Mouse (Mus musculus) heart, embryonic 10.5 days (tissue): ENCODE data around the gene 4930524B15Rik. TPM values are rescaled to one million over a fixed set of nuclear protein-coding genes. Genes with fewer than 3 reads are reported as not detected.
A peak's percentile ranks its signal among the peaks of the same experiment; 100 is the strongest.
"Not testable (repeated sequence)": the region's sequence is repeated elsewhere in the genome, so short reads cannot be mapped to it uniquely, and the experiment has no call there.

Experiments used
- DNase-seq: peaks from one replicate; pipeline ENCODE4 v3.0.0-alpha.2; 2017; ENCODE audit warnings: low spot score
- H3K27ac ChIP-seq: fragments of 300-500 bp; sonication (generic); 2 replicates; pipeline ENCODE4 v1.5.1; 2016; ENCODE audit warnings: mild to moderate bottlenecking
- H3K27me3 ChIP-seq: fragments of 300-500 bp; sonication (generic); 2 replicates; pipeline ENCODE4 v1.6.1; 2016; ENCODE audit warnings: mild to moderate bottlenecking; ENCODE audit not compliant: poor library complexity, insufficient read depth, severe bottlenecking
- H3K36me3 ChIP-seq: fragments of 300-500 bp; sonication (generic); 2 replicates; pipeline ENCODE4 v1.6.1; 2016; ENCODE audit warnings: mild to moderate bottlenecking, moderate library complexity
- H3K4me1 ChIP-seq: fragments of 300-500 bp; sonication (generic); 2 replicates; pipeline ENCODE4 v1.6.1; 2016; ENCODE audit warnings: mild to moderate bottlenecking
- H3K4me3 ChIP-seq: fragments of 300-500 bp; sonication (generic); 2 replicates; pipeline ENCODE4 v1.5.1; 2016; ENCODE audit warnings: mild to moderate bottlenecking, moderate library complexity
- H3K9me3 ChIP-seq: fragments of 300-500 bp; sonication (generic); 2 replicates; pipeline ENCODE4 v1.6.1; 2016; ENCODE audit warnings: mild to moderate bottlenecking, moderate library complexity
- WGBS: fragments of 180-500 bp; shearing (Covaris S2); methylation state at CpG from one replicate; pipeline ENCODE4 v1.1.7; 2016; 5-methylcytosine and 5-hydroxymethylcytosine counted together
- polyA plus RNA-seq: library from polyadenylated mRNA; unstranded; fragments of >200 nt; fragmentation: Nextera tagmentation; extraction: Ambion mirVana; gene quantifications from 2 replicates; pipeline ENCODE4 v1.2.1, GENCODE M21; 2016

The 4930524B15Rik gene
- polyA plus RNA-seq, 1 experiment from 2014 or later = 0.35 TPM

DNA sequence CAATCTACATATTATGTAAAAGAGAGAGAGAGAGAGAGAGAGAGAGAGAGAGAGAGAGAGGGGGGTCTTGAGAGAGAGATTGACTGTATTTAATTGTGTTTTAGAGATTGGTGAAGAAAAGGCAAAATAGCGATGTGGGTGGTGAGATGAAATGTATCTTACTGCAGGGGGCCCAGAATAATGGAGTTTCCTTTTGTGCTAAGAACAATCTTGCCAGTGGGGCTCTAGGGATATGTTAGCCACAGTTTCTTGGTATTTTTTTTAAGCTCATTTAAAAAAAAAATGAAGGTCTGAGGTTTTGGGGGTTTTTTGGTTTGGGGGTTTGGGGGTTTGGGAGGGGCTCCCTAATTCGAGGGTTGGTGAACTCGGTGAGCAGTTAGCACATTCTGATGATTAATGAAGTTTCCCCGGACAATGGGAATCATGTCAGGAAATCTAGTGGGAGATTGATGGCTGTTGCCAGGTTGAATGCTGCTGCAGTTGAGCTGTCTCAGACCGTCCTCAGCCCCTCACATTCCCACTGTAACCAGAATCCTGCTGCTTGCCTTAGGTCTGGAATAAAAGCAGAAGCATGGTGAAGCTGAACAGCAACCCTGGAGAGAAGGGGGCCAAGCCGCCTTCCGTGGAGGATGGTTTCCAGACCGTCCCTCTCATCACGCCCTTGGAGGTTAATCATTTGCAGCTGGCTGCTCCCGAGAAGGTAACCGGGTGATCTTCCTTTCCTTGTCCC, 36.0 kb downstream of the 4930524B15Rik start:
- H3K36me3 ChIP-seq = no peaks in the 10 kb centered on the region
- 5% methylated on average over 11 of the region's 11 CpGs for WGBS
- peaks cover 23% of the 10 kb centered on the region for H3K4me1 ChIP-seq
- no peak overlapping the region for H3K27ac ChIP-seq
- no peak for DNase-seq
- H3K27me3 ChIP-seq = peaks cover 28% of the 10 kb centered on the region
- H3K4me3 ChIP-seq = 0 out of 2 replicates have a peak overlapping the region, but pooled peaks have one; percentile 29
- no peaks in the 10 kb centered on the region for H3K9me3 ChIP-seq

DNA sequence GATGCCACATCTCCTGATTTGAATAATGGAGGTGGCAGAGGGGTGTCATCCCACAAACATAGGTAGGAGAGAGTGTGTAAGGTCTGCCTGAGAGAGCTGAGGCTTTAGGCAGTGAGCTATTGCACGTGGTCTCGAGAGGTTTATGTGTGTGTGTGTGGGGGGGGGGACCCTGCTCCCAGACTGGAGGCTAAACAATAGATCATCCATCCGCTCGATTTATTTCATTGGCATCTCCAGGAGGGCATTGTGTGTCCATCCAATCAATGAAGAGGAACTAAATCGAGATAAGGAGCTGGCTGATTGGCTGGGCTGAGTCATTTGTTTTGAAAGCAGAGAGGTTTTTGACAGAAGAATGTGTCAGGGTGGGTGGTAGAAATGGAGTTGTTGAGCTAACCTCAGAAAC, 37.3 kb downstream of the 4930524B15Rik start:
- Histone ChIP-seq H3K27ac (no peak overlapping the region), H3K4me3 (no peak overlapping the region), H3K9me3 (0 out of 2 replicates have a peak, but pooled peaks cover 4% of the 10 kb centered on the region), H3K36me3 (no peaks in the 10 kb centered on the region), H3K27me3 (peaks cover 24% of the 10 kb centered on the region), H3K4me1 (peaks cover 23% of the 10 kb centered on the region)
- WGBS = 11% methylated on average over 5 of the region's 5 CpGs
- no peak for DNase-seq

DNA sequence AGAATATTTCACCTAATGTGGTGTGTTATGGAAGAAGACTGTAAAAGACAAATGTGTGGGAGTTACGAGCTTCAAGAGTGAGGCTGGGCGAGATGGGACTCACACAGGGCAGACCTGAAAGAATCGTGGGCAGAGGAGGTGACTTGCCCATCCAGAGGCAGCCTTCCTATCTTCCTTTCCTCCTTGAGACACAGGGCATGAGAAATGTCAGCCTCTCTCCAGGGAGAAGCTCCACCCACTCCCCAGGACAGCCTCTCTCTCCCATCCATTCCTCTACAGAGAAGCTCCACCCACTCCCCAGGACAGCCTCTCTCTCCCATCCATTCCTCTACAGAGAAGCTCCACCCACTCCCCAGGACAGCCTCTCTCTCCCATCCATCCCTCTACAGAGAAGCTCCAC, 42.7 kb downstream of the 4930524B15Rik start:
- not testable (repeated sequence) for DNase-seq, H3K36me3 ChIP-seq, H3K4me3 ChIP-seq, H3K27me3 ChIP-seq, H3K9me3 ChIP-seq, H3K27ac ChIP-seq
- 73% methylated on average over 3 of the region's 3 CpGs for WGBS
- peaks cover 16% of the 10 kb centered on the region for H3K4me1 ChIP-seq

DNA sequence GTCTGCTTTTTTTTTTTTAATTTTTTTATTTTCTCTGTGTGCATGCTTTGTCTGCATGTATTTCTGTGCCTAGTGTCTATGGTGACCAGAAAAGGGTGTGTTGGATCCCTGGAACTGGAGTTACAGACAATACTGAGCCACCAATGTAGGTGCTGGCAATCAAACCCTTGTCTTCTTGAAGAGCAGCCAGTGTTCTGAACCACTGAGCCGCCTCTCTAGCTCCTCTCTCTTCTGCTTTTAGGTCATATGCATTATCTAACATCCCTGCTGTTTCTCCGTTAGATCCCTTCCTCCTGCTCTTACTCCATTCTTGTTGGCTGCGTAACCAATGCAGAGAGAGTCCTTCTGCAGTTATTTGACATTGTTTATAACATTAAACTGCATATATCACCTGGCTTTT, 43.5 kb downstream of the 4930524B15Rik start:
- WGBS = 74% methylated on average over 3 of the region's 3 CpGs
- DNase-seq = no peak
- Histone ChIP-seq H3K27me3 (no peaks in the 10 kb centered on the region), H3K9me3 (0 out of 2 replicates have a peak, but pooled peaks cover 4% of the 10 kb centered on the region), H3K4me1 (peaks cover 14% of the 10 kb centered on the region), H3K27ac (no peak overlapping the region), H3K36me3 (no peaks in the 10 kb centered on the region), H3K4me3 (no peak overlapping the region)

DNA sequence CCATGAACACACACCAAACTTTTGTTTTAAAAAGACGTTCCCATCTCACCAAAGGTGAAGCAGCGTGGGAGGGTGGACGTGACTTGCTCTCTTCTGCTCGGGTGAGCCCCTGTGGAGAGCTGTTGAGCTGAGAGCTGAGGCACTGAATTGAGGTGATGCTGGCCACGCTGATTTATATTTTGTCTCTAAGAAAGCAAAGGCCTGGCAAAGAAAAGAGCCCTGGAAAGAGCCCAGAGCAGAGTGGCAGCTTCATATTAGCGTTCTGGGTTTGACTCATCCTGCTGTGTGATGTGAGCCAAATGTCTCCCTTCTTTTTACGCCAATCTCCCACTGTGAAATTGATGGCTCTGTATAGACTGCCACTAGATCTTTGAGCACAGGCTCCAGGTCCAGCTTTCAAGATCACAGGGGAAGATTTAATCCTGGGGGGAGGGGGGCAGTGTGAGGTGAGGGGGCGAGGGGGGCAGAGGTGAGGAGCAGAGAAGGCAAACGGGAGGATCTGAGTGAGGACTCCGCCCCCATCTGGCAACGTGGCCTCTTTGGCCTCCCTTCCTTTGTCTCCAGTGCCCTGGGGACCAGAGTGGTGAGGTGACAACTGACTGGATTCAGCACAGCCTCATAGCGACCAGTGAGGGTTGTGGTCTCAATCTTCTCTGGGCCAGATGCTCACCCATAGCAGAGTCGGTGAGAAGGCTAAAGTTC, 44.7 kb downstream of the 4930524B15Rik start:
- H3K9me3 ChIP-seq = 0 out of 2 replicates have a peak, but pooled peaks cover 4% of the 10 kb centered on the region
- no peaks in the 10 kb centered on the region for H3K27me3 ChIP-seq
- 30% methylated on average over 13 of the region's 13 CpGs for WGBS
- no peak for DNase-seq
- H3K27ac ChIP-seq = 0 out of 2 replicates have a peak overlapping the region, but pooled peaks have one; percentile 36
- peaks cover 14% of the 10 kb centered on the region for H3K4me1 ChIP-seq
- no peak overlapping the region for H3K4me3 ChIP-seq
- H3K36me3 ChIP-seq = no peaks in the 10 kb centered on the region

DNA sequence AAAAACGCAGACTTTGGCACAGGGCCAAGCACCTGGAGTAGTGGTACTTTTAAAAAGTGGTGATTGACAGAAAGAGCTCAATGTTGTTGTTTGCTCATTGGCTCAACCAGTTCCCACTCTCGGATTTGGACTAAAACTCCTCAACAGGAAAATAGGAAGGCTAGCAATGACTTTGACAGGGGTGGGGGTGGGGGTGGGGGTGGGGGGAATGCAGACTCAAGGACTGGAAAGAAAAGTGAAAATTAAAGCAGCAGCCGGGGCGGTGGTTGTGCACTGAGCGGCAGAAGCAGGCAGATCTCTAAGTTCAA, 45.2 kb downstream of the 4930524B15Rik start:
- peaks cover 14% of the 10 kb centered on the region for H3K4me1 ChIP-seq
- H3K36me3 ChIP-seq = no peaks in the 10 kb centered on the region
- 53% methylated on average over 5 of the region's 5 CpGs for WGBS
- no peaks in the 10 kb centered on the region for H3K27me3 ChIP-seq
- 0 out of 2 replicates have a peak overlapping the region, but pooled peaks have one; percentile 36 for H3K27ac ChIP-seq
- DNase-seq = no peak
- H3K4me3 ChIP-seq = no peak overlapping the region
- 0 out of 2 replicates have a peak, but pooled peaks cover 4% of the 10 kb centered on the region for H3K9me3 ChIP-seq

DNA sequence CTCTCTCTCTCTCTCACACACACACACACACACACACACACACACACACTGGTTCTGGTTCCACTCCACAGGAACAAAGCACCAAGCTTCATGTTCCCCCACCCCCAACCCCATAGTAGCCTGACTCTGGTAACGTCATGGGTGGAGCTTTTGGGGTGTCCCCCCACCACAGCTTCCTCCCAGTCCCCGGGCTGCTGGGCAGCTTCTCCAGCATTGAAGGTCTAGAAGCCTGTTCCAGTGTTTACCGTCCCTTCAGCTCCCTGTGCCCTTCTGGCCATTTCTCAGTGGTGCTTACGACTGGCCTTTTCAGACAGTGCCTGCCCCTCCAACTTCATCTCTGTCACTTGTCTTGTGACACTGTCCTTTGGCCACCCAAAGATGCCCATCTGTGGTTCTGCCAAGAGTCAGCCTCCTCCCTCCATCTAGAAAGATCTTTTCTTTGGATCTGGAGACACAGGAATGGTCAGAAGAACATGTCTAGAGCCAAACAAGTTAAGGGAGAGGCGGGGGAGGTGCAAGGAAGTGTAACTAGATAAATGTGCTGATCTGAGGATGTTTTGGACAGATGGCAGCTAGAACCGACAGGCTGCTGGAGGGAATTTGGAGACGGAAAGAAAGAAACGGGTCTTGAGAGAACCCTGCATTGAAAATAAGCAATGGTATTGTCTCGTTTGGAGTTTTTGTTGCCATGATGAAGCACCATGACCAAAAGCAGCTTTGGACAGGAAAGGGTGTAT, 46.6 kb downstream of the 4930524B15Rik start:
- no peak for DNase-seq

DNA sequence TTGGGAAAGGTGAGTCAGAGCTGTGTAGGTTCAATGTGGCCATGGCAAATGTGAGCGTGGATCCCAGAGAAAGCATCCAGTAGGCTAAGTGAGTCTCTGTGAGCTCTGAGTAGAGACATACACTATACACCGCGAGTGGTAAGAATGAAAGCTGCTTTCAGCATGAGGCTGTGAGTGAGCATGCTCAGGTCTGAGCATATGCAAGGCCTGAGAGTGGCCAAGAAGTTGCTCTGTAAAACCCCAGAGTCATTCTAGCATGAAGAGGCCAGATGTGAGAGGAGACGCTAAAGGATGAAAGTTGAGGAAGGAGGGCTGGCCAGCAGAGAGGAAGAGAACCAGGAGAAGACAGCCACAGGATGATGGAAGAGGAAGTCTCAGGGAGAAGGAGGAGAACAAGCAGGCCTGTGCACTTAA, 47.6 kb downstream of the 4930524B15Rik start:
- peaks cover 16% of the 10 kb centered on the region for H3K4me1 ChIP-seq
- no peaks in the 10 kb centered on the region for H3K36me3 ChIP-seq
- DNase-seq = no peak
- H3K27ac ChIP-seq = no peak overlapping the region
- H3K4me3 ChIP-seq = no peak overlapping the region
- H3K9me3 ChIP-seq = no peaks in the 10 kb centered on the region
- H3K27me3 ChIP-seq = no peaks in the 10 kb centered on the region
- 85% methylated on average over 4 of the region's 4 CpGs for WGBS

More for the DNA sequence above, 46.6 kb downstream of the 4930524B15Rik start:
- Histone ChIP-seq H3K27ac (no peak overlapping the region), H3K4me3 (no peak overlapping the region), H3K9me3 (0 out of 2 replicates have a peak, but pooled peaks cover 2% of the 10 kb centered on the region), H3K27me3 (no peaks in the 10 kb centered on the region), H3K4me1 (peaks cover 14% of the 10 kb centered on the region), H3K36me3 (no peaks in the 10 kb centered on the region)
- 54% methylated on average over 9 of the region's 9 CpGs for WGBS

DNA sequence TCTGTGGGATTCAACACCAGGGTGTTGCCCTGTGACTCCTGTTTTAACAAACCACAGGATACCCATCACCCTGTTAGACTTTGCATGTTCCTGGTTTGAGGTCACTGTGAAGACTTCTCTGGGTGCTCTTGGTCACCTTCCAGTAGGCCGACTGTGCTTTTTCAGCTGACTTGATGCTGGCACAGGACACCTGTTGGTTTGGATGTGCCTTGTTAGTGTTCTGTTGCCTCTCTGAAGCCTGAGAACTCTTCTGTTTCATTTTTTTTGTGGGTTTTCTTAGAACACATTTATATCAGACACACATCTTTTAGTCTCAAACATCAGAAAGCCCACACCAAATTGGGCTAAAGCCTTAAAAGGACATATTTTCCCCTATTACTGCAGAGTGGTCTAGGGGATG, 48.2 kb downstream of the 4930524B15Rik start:
- DNase-seq = no peak
- H3K9me3 ChIP-seq = no peaks in the 10 kb centered on the region
- no peak overlapping the region for H3K27ac ChIP-seq
- no peaks in the 10 kb centered on the region for H3K36me3 ChIP-seq
- H3K4me1 ChIP-seq = peaks cover 21% of the 10 kb centered on the region
- H3K27me3 ChIP-seq = no peaks in the 10 kb centered on the region
- H3K4me3 ChIP-seq = no peak overlapping the region
- WGBS = 74% methylated on average over 1 of the region's 1 CpGs

DNA sequence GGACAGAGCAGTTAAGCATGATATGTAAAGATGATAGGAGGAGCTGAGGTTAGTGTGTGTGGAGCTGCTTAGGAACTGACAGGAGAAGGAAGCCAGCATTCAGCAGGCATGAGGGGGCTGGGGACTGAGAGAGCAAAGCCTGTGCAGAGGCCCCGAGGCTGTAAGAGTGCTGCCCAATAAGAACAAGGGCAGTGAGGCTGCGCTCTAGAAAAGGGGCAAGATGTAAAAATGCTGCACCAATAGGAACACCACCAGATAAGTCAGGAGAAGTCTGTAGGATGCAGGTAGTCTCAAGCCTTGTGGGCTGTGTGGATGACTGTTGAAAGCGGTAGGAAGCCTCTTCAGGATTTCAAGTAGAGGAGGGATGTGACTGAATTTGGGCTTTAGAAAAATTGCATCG, 52.8 kb downstream of the 4930524B15Rik start:
- no peak overlapping the region for H3K27ac ChIP-seq
- no peaks in the 10 kb centered on the region for H3K36me3 ChIP-seq
- no peak overlapping the region for H3K4me3 ChIP-seq
- WGBS = 44% methylated on average over 4 of the region's 4 CpGs
- peaks cover 12% of the 10 kb centered on the region for H3K4me1 ChIP-seq
- no peaks in the 10 kb centered on the region for H3K9me3 ChIP-seq
- no peak for DNase-seq
- peaks cover 15% of the 10 kb centered on the region; the same call in 1 of the 2 replicates for H3K27me3 ChIP-seq

DNA sequence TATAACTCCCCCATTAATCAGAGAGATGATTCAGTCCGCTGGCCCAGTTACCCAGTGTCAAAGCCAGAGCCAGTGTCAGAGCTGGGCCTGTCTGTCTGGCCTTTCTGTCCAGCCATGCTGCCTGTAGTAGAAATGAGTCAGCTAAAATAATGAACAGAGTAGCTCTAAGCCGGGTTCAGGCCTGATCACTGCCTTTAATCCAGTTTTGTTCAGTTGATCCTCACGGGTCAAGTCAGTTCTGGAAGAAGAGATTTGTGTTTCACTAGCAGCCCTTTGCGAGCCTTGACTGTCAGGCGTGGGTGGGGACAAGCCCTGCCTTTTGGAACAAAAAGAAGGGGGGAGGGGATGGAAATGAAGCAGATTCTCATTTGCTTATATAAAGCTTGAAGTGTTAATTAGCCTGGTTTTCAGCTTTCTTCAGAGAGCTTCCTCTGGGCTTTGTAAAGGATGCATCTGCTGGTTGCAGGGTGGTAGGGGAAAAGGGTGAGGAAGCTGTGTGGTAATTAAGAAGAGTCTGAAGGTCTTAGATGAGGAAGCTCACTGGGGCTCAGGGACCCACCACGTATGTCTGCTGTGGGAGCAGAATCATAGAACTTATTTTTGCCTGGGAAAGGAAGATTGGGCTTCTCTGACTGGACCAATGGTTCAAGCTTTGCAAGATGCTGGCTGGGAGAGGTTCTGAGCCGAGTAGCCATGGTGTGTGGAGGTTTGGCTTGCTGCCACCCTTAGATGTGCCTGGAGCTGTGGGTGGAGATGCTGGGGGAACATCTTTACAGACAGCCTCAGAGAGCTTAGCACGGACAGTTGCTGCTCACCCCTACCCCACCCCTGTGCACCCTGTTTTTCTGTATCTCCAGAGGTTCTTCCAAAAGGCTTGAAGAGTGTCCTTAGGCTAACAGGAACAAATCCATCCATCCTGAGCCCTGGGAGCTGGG, 54.9 kb downstream of the 4930524B15Rik start:
- Histone ChIP-seq H3K27me3 (peaks cover 15% of the 10 kb centered on the region; the same call in 1 of the 2 replicates), H3K4me1 (peaks cover 12% of the 10 kb centered on the region), H3K9me3 (no peaks in the 10 kb centered on the region), H3K36me3 (no peaks in the 10 kb centered on the region), H3K4me3 (no peak overlapping the region), H3K27ac (no peak overlapping the region; the same call in 1 of the 2 replicates)
- DNase-seq = no peak
- 44% methylated on average over 8 of the region's 8 CpGs for WGBS

DNA sequence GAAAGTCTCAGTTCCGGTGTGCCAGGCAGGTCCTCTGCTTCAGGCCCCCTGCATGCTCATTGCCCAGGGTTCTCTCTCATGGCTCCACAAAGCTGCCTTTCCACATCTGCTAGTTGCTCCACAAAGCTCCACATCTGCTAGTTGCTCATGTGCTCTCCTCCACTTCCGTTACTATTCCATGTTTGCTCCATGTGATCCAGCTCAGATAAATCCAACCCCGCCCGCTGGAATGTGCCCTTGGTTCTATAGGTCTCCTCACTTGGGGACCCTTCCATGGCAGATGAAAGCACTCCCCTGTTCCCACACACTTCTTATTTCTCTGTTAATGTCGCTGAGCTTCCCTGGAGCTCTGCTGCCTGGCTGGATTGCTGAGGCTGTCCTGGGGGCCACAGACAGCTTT, 61.2 kb downstream of the 4930524B15Rik start:
- no peak for DNase-seq
- Histone ChIP-seq H3K27me3 (peaks cover 14% of the 10 kb centered on the region; the same call in 1 of the 2 replicates), H3K27ac (no peak overlapping the region), H3K9me3 (no peaks in the 10 kb centered on the region), H3K36me3 (no peaks in the 10 kb centered on the region), H3K4me1 (no peaks in the 10 kb centered on the region), H3K4me3 (no peak overlapping the region)
- 64% methylated on average over 5 of the region's 5 CpGs for WGBS
